Mouse (Mus musculus) duodenum, adult 2 months (tissue): ENCODE measurements around the gene Krt6b. TPM values are rescaled to one million over a fixed set of nuclear protein-coding genes. Genes with fewer than 3 reads are reported as not detected.

Source experiments
- polyA plus RNA-seq: library from polyadenylated mRNA; depleted of rRNA; stranded (reverse); fragments of >200 nt; gene quantifications from 2 replicates; pipeline ENCODE4 v1.2.3, GENCODE M21; 2012; ENCODE audit warnings: low replicate concordance; rRNA removed

The Krt6b gene
- polyA plus RNA-seq, result not detected in 2 replicates

GRCm38 (mm10) chr15:101680187-101680586, at the start of gene Krt6b:
Krt6b (minus strand) TSS chr15:101680287.

DNA sequence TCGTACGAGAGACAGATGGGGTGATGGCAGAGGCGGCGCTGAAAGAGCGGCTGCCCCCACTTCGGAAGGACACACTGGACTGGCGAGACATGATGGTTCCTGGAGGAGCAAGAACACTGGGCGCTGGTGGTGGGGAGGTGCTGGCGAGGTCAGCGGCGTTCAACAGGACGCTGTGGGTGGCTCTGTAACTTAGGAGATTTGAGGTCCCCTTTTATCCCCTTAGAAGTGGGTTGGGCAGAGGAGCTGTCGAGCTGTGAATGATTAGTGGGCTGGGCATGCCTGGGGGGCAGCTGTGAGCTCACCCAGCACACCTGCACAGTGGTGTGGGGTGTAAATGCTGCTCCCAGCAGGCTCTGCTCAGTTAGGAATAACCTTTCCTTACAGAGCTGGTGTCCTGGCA, 32.6 kb upstream of the Krt6b start, which contains the start of gene Krt5:
Gene Krt5 (minus strand): TSS at position 179 of the 400 bp plus-strand sequence.

DNA sequence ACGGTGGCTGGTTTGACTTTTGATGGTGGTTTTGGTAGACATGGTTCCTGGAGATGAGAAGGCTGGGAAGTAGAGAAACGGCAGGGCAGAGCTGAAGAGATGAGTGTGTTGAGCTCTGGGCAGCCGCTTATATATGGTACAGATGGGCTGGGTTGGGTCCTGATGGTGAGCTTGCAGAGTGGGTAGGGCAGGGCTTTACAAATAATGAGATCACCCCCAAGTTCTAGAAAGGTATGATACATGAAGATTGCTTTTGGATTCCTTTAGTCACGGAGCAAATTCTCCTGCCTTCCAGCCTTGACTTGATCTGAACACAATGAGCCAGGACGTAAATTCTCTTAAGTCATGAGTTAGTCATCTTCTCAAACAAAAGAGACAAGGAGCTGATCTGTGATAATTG, 14.1 kb upstream of the Krt6b start, which contains the start of gene Krt6a:
Gene Krt6a (minus strand): TSS at position 101 of the 400 bp plus-strand sequence.

GRCm38 (mm10) chr15:101647280-101647679, 32.8 kb downstream of the Krt6b start, which contains the start of gene Gm5478:
Gm5478 (minus strand) TSS chr15:101647380.

DNA sequence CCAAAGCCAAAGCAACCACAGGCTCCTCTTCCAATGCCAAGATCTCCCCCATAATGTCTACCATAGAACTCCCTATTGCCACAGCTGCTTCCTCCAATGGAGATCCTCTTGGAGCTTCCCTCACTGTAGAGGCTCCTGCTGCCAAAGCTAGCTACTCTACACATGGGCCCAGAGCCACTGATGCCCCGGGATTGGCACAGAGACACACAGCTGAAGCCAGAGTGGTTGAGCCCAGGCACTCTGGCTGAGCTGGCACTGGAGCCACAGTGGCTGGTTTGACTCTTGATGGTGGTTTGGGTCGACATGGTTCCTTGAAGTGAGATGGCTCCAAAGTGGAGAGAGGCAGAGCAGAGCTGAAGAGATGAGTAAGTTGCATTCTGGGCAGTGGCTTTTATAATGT, 52.2 kb downstream of the Krt6b start, which contains the start of gene Gm5414:
Gene Gm5414 (minus strand): TSS at position 305 of the 400 bp plus-strand sequence.

Other genes starting within 250 kb of the Krt6b start
- 0.51 TPM in 1 of 2 replicates, not detected in the other for gene Krt87, start 241.5 kb downstream of the Krt6b start, polyA plus RNA-seq
- gene Krt88, start 232.5 kb downstream of the Krt6b start, polyA plus RNA-seq, result 0.28 TPM in 1 of 2 replicates, not detected in the other
- not detected in 2 replicates for gene Krt81, start 216.5 kb downstream of the Krt6b start, polyA plus RNA-seq
- not detected in 2 replicates for gene Krt86, start 206.8 kb downstream of the Krt6b start, polyA plus RNA-seq
- 0.07 TPM in 1 of 2 replicates, not detected in the other for gene Krt83, start 188.8 kb downstream of the Krt6b start, polyA plus RNA-seq
- not detected in 2 replicates for gene Gm49425, start 163.0 kb downstream of the Krt6b start, polyA plus RNA-seq
- gene Krt84, start 147.5 kb downstream of the Krt6b start, polyA plus RNA-seq, result not detected in 2 replicates
- not detected in 2 replicates for gene Krt82, start 129.6 kb downstream of the Krt6b start, polyA plus RNA-seq
- gene Krt90, start 117.3 kb downstream of the Krt6b start, polyA plus RNA-seq, result not detected in 2 replicates
- not detected in 2 replicates for gene Krt75, start 106.4 kb downstream of the Krt6b start, polyA plus RNA-seq
- not detected in 2 replicates for gene Gm5414, start 52.1 kb downstream of the Krt6b start, polyA plus RNA-seq
- not detected in 2 replicates for gene Gm5478, start 32.9 kb downstream of the Krt6b start, polyA plus RNA-seq
- not detected in 2 replicates for gene Krt6a, start 14.0 kb upstream of the Krt6b start, polyA plus RNA-seq
- gene Krt5, start 32.6 kb upstream of the Krt6b start, polyA plus RNA-seq, result not detected in 2 replicates
- not detected in 2 replicates for gene Krt71, start 62.8 kb upstream of the Krt6b start, polyA plus RNA-seq
- not detected in 2 replicates for gene Krt72, start 106.2 kb upstream of the Krt6b start, polyA plus RNA-seq
- not detected in 2 replicates for gene Krt73, start 122.1 kb upstream of the Krt6b start, polyA plus RNA-seq
- 0.05 TPM in 1 of 2 replicates, not detected in the other for gene Krt2, start 137.9 kb upstream of the Krt6b start, polyA plus RNA-seq
- gene Krt1, start 170.5 kb upstream of the Krt6b start, polyA plus RNA-seq, result 0.05 and 0.08 TPM in 2 replicates
- not detected in 2 replicates for gene Krt77, start 189.4 kb upstream of the Krt6b start, polyA plus RNA-seq
- not detected in 2 replicates for gene Krt76, start 212.6 kb upstream of the Krt6b start, polyA plus RNA-seq
- gene Krt4, start 244.4 kb upstream of the Krt6b start, polyA plus RNA-seq, result 0.13 and 0.23 TPM in 2 replicates